Mouse (Mus musculus): ENCODE results near the gene Rab15. TPM values are rescaled to one million over a fixed set of nuclear protein-coding genes. Genes with fewer than 3 reads are reported as not detected.
A peak's percentile ranks its signal among the peaks of the same experiment; 100 is the strongest.
"Not testable (repeated sequence)": the region's sequence is repeated elsewhere in the genome, so short reads cannot be mapped to it uniquely, and the experiment has no call there.

Rab15 gene
- 1.8 and 2.0 TPM in 2 replicates for polyA plus RNA-seq (2014; fragmentation: Nextera tagmentation; extraction: Ambion mirVana)

DNA sequence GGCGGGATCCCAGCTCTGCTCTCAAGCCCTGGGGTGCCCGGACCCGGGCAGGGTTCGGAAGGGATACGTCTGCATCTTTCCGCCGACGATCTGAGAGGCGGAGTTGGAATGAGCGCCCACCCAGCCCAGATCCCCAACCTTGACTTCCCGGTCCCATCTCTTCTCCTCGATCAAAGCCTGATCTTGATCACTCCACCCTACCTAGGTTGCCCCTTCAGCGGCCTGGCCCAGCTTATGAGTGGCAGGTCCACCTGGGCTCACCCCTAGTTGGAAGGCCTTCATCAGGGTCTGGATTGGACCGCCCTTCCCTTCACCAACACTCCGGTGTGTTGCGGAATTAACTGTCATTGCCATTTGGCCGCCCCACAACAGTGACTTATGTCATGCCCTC is at the start of gene Rab15:
Rab15 (minus strand) TSS at position 258 of the 391 bp plus-strand sequence.
- peak within 1 kb of the TSS; percentile 81 for H3K9ac ChIP-seq (ENCODE audit: low read length)
- H3K4me3 ChIP-seq (ENCODE audit: control insufficient read depth in 1 of 2, insufficient read depth in 1 of 2, low read depth in 1 of 2, low read length in 2 of 2), result peak within 1 kb of the TSS; percentile 73 to 76
- H3K4me1 ChIP-seq (ENCODE audit: control insufficient read depth in 2 of 2, insufficient read depth in 2 of 2, low read length in 2 of 2), result peaks cover 5 to 6% of the 10 kb centered on the region in 2 experiments; a peak in 2 of 4 replicates
- H3K4me2 ChIP-seq (ENCODE audit: low read length), result peak within 1 kb of the TSS; percentile 99
- no peaks in the 10 kb centered on the region for H3K36me3 ChIP-seq (ENCODE audit: control insufficient read depth, insufficient read depth, low read length)
- H3K27me3 ChIP-seq (ENCODE audit: control insufficient read depth, insufficient read depth, low read length), result peaks cover 48% of the 10 kb centered on the region
- ATAC-seq (ENCODE audit: insufficient number of reproducible peaks, insufficient read depth, low FRiP score, low read depth), result no peak
- H3K9me3 ChIP-seq (ENCODE audit: control insufficient read depth, low read length), result no peaks in the 10 kb centered on the region
- 2% methylated on average over 17 of the region's 17 CpGs for WGBS
- no peak within 1 kb of the TSS for H3K27ac ChIP-seq (replicated peaks in 1 of 2; ENCODE audit: control insufficient read depth in 1 of 2, insufficient read depth in 1 of 2, low read depth in 2 of 2, low read length in 2 of 2)

GRCm38 (mm10) chr12:76869561-76869960 is 46.9 kb upstream of the Rab15 start:
- no peak overlapping the region for H3K27ac ChIP-seq (replicated peaks in 1 of 2; ENCODE audit: control insufficient read depth in 1 of 2, insufficient read depth in 1 of 2, low read depth in 2 of 2, low read length in 2 of 2)
- H3K27me3 ChIP-seq (ENCODE audit: control insufficient read depth, insufficient read depth, low read length), result no peaks in the 10 kb centered on the region
- no peak overlapping the region for H3K9ac ChIP-seq (ENCODE audit: low read length)
- no peak overlapping the region for H3K4me3 ChIP-seq (ENCODE audit: control insufficient read depth in 1 of 2, insufficient read depth in 1 of 2, low read depth in 1 of 2, low read length in 2 of 2)
- 70% methylated on average over 7 of the region's 7 CpGs for WGBS
- peaks cover 28% of the 10 kb centered on the region in 2 experiments for H3K4me1 ChIP-seq (ENCODE audit: control insufficient read depth in 2 of 2, insufficient read depth in 2 of 2, low read length in 2 of 2)
- no peaks in the 10 kb centered on the region for H3K36me3 ChIP-seq (ENCODE audit: control insufficient read depth, insufficient read depth, low read length)
- H3K4me2 ChIP-seq (ENCODE audit: low read length), result no peak overlapping the region
- H3K9me3 ChIP-seq (ENCODE audit: control insufficient read depth, low read length), result no peaks in the 10 kb centered on the region
- ATAC-seq (ENCODE audit: insufficient number of reproducible peaks, insufficient read depth, low FRiP score, low read depth), result no peak

DNA sequence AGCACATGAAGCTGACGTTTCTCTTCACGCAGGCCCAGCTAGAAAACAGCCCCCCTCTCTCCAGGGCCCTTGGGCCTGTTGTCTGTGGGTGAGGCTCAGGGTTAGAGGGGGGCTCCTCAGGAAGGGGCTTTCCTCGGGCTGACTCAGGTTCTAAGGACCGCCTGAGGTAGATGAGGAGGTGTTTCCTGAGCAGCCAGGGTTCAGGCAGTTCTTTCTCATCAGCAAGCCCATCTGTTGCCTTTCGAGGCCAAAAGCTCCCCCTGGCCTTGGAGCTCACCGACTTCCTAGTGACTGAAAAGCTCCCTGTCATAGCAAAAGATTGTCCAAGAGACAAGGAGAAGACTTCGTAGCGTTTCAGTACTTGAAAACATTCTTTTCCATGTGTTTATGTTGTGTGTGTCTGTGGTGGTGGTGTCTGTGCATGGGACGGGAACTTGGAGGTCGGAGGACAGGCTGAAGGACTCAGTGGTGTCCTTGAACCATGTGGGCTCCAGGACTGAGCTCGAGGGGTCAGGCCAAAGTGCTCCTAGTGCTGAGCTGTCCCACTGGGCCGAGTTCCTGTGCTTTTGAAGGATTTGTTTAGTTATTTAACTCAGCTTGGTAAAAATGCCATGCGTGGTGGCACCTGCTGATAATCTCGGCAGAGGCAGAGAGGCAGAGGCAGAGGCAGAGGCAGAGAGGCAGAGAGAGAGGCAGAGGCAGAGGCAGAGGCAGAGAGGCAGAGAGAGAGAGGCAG is 45.9 kb upstream of the Rab15 start:
- H3K4me2 ChIP-seq (ENCODE audit: low read length), result no peak overlapping the region
- 78% methylated on average over 14 of the region's 14 CpGs for WGBS
- no peak overlapping the region for H3K27ac ChIP-seq (replicated peaks in 1 of 2; ENCODE audit: control insufficient read depth in 1 of 2, insufficient read depth in 1 of 2, low read depth in 2 of 2, low read length in 2 of 2)
- H3K9ac ChIP-seq (ENCODE audit: low read length), result no peak overlapping the region
- peaks cover 28% of the 10 kb centered on the region in 2 experiments for H3K4me1 ChIP-seq (ENCODE audit: control insufficient read depth in 2 of 2, insufficient read depth in 2 of 2, low read length in 2 of 2)
- no peaks in the 10 kb centered on the region for H3K36me3 ChIP-seq (ENCODE audit: control insufficient read depth, insufficient read depth, low read length)
- ATAC-seq (ENCODE audit: insufficient number of reproducible peaks, insufficient read depth, low FRiP score, low read depth), result no peak
- H3K9me3 ChIP-seq (ENCODE audit: control insufficient read depth, low read length), result no peaks in the 10 kb centered on the region
- no peak overlapping the region for H3K4me3 ChIP-seq (ENCODE audit: control insufficient read depth in 1 of 2, insufficient read depth in 1 of 2, low read depth in 1 of 2, low read length in 2 of 2)
- H3K27me3 ChIP-seq (ENCODE audit: control insufficient read depth, insufficient read depth, low read length), result no peaks in the 10 kb centered on the region

DNA sequence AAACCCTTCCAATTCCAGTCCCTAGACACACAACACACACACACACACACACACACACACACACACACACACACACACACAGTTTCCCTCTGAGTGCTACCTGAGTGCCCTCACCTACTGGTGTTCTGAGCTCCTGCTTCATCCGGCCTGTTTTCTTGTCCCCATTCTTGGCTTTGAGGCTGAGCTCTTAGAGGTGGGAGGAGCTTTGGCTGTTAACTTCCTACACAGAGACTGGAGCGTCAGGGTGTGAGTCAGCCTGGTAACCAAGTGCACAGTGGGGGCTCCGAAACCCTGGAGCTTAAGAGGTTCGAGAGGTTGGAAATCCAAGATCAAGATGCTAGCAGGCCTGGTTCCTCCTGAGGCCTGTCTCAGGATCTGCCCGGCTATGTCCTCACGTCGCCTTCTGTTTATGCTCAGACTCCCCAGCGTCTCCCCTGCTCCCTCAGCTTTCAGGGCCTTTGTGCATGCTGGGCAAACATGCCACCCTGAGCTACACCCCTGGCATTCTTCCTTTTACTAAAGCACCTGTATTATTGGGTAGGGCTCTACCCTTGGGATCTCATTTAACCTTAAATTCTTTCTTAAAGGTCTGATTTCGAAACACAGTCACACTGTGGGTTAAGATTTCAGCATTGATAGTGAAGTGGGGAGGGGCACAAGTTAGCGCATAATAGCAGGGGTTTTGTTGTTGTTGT is 45.0 kb upstream of the Rab15 start:
- peaks cover 20 to 25% of the 10 kb centered on the region in 2 experiments for H3K4me1 ChIP-seq (ENCODE audit: control insufficient read depth in 2 of 2, insufficient read depth in 2 of 2, low read length in 2 of 2)
- H3K36me3 ChIP-seq (ENCODE audit: control insufficient read depth, insufficient read depth, low read length), result no peaks in the 10 kb centered on the region; the same call in 1 of the 2 replicates
- 55% methylated on average over 10 of the region's 10 CpGs for WGBS
- H3K27me3 ChIP-seq (ENCODE audit: control insufficient read depth, insufficient read depth, low read length), result no peaks in the 10 kb centered on the region
- no peak overlapping the region for H3K27ac ChIP-seq (replicated peaks in 1 of 2; ENCODE audit: control insufficient read depth in 1 of 2, insufficient read depth in 1 of 2, low read depth in 2 of 2, low read length in 2 of 2)
- no peak; the same call in 1 of the 2 replicates for ATAC-seq (ENCODE audit: insufficient number of reproducible peaks, insufficient read depth, low FRiP score, low read depth)
- H3K4me3 ChIP-seq (ENCODE audit: control insufficient read depth in 1 of 2, insufficient read depth in 1 of 2, low read depth in 1 of 2, low read length in 2 of 2), result no peak overlapping the region
- no peaks in the 10 kb centered on the region for H3K9me3 ChIP-seq (ENCODE audit: control insufficient read depth, low read length)
- H3K4me2 ChIP-seq (ENCODE audit: low read length), result no peak overlapping the region
- no peak overlapping the region for H3K9ac ChIP-seq (ENCODE audit: low read length)

DNA sequence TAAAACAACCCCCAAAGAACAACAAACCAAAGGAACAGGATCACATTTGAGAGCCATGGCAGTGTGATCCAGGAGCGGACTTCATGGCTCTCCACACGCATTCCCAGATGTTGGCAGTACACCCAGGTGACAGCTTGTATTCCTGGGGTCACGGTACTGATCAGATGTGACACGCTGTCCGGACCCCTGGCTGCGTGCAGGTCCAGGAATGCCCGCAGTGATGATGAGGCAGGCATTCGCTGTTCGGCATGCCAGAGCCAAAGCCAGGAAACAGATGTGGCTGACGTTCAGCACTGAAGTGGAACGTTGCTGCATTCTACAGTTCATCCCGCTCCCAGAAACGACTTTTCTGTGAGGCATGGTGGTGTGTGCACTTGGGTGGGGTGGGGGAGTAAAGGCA is 42.6 kb upstream of the Rab15 start:
- Histone ChIP-seq H3K4me3 (ENCODE audit: control insufficient read depth in 1 of 2, insufficient read depth in 1 of 2, low read depth in 1 of 2, low read length in 2 of 2) (no peak overlapping the region), H3K4me1 (ENCODE audit: control insufficient read depth in 2 of 2, insufficient read depth in 2 of 2, low read length in 2 of 2) (peaks cover 17 to 24% of the 10 kb centered on the region in 2 experiments), H3K36me3 (ENCODE audit: control insufficient read depth, insufficient read depth, low read length) (no peaks in the 10 kb centered on the region; the same call in 1 of the 2 replicates), H3K27me3 (ENCODE audit: control insufficient read depth, insufficient read depth, low read length) (no peaks in the 10 kb centered on the region), H3K27ac (replicated peaks in 1 of 2; ENCODE audit: control insufficient read depth in 1 of 2, insufficient read depth in 1 of 2, low read depth in 2 of 2, low read length in 2 of 2) (no peak overlapping the region), H3K4me2 (ENCODE audit: low read length) (no peak overlapping the region), H3K9me3 (ENCODE audit: control insufficient read depth, low read length) (no peaks in the 10 kb centered on the region), H3K9ac (ENCODE audit: low read length) (no peak overlapping the region)
- 71% methylated on average over 13 of the region's 13 CpGs for WGBS
- no peak for ATAC-seq (ENCODE audit: insufficient number of reproducible peaks, insufficient read depth, low FRiP score, low read depth)

DNA sequence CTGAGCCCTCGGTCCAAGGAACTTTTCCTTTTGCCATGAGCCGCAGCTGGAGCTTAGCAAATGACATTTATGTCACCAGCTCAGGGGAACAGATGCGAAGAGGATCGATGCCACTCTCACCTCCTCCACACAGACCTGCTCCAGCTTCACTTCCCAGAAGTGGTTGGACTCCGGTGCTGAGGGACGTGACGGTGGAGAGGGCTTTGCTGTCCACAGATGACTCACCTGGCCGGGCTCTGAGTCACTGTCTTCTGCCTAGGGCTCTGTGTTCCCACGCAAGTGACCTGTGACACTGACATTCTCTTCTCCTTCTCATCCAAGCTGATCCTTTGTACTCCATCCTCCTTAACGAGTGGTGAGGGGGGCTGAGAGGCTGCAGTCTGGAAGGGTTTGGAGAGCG is 40.9 kb upstream of the Rab15 start:
- WGBS, result 78% methylated on average over 11 of the region's 11 CpGs
- Histone ChIP-seq H3K9ac (ENCODE audit: low read length) (no peak overlapping the region), H3K27ac (replicated peaks in 1 of 2; ENCODE audit: control insufficient read depth in 1 of 2, insufficient read depth in 1 of 2, low read depth in 2 of 2, low read length in 2 of 2) (no peak overlapping the region), H3K27me3 (ENCODE audit: control insufficient read depth, insufficient read depth, low read length) (no peaks in the 10 kb centered on the region), H3K4me3 (ENCODE audit: control insufficient read depth in 1 of 2, insufficient read depth in 1 of 2, low read depth in 1 of 2, low read length in 2 of 2) (no peak overlapping the region), H3K9me3 (ENCODE audit: control insufficient read depth, low read length) (no peaks in the 10 kb centered on the region), H3K4me2 (ENCODE audit: low read length) (no peak overlapping the region), H3K4me1 (ENCODE audit: control insufficient read depth in 2 of 2, insufficient read depth in 2 of 2, low read length in 2 of 2) (peaks cover 16 to 20% of the 10 kb centered on the region in 2 experiments), H3K36me3 (ENCODE audit: control insufficient read depth, insufficient read depth, low read length) (no peaks in the 10 kb centered on the region; the same call in 1 of the 2 replicates)
- ATAC-seq (ENCODE audit: insufficient number of reproducible peaks, insufficient read depth, low FRiP score, low read depth), result no peak

- H3K27me3 ChIP-seq (ENCODE audit: control insufficient read depth, insufficient read depth, low read length); H3K9me3 ChIP-seq (ENCODE audit: control insufficient read depth, low read length); ATAC-seq (ENCODE audit: insufficient number of reproducible peaks, insufficient read depth, low FRiP score, low read depth); H3K27ac ChIP-seq (replicated peaks in 1 of 2; ENCODE audit: control insufficient read depth in 1 of 2, insufficient read depth in 1 of 2, low read depth in 2 of 2, low read length in 2 of 2); H3K9ac ChIP-seq (ENCODE audit: low read length); H3K4me3 ChIP-seq (ENCODE audit: control insufficient read depth in 1 of 2, insufficient read depth in 1 of 2, low read depth in 1 of 2, low read length in 2 of 2); H3K36me3 ChIP-seq (ENCODE audit: control insufficient read depth, insufficient read depth, low read length); H3K4me1 ChIP-seq (ENCODE audit: control insufficient read depth in 2 of 2, insufficient read depth in 2 of 2, low read length in 2 of 2); H3K4me2 ChIP-seq (ENCODE audit: low read length): not testable (repeated sequence)
- 74% methylated on average over 6 of the region's 6 CpGs for WGBS
Measured at GRCm38 (mm10) chr12:76858788-76859187, 36.1 kb upstream of the Rab15 start.

All from heart, embryonic 14.5 days (tissue).